Mouse (Mus musculus): Measurements from ENCODE around the gene Agmo. TPM values are rescaled to one million over a fixed set of nuclear protein-coding genes. Genes with fewer than 3 reads are reported as not detected.

The Agmo gene
- total RNA-seq, 2 experiments from 2014 or later, result 7.7 to 8.2 TPM

DNA sequence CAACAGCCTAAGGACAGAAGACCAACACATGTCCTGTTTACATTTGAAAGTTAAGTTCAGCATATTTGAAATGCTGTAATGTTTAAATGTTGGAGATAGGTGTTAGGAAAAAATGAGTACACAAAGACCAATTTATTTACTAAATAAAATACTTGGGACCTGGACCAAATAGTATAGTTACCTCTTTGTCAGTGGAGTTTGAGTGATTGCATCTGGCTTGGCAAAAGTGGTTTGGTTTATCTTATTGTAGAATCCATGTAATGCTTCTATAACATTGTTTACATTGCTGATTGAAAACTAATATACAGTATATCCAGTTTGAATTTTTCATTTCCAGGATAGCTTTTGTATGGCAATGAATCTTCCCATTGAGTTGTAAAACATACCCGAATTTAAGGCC lies 193.0 kb downstream of the Agmo start:
- DNase-seq, result no peak

DNA sequence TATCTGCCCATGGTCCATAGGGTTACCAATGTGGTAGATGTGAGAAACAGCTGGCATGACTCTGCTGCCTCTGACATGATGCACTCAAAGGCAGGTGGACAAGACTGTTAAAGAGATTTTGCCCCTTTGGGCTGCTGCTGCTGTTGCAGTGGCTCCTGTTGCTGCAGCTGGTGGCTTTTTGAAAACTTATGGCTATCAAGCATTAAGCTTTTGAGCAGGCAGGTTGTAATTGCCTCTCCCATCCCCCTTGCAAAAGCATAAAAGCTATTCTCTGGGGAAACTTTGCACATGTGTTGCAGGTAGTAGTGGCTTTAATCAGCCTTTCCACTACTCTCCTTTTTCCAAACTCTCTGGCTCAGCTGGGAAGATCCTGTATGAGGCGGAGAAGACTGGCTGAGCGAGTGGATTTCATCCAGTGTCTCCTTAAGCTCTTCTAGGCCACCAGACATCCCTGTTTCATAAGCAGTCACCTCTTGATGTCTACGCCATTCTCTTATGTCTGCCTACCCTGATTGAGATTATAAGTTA lies 201.1 kb downstream of the Agmo start:
- no peak for DNase-seq

DNA sequence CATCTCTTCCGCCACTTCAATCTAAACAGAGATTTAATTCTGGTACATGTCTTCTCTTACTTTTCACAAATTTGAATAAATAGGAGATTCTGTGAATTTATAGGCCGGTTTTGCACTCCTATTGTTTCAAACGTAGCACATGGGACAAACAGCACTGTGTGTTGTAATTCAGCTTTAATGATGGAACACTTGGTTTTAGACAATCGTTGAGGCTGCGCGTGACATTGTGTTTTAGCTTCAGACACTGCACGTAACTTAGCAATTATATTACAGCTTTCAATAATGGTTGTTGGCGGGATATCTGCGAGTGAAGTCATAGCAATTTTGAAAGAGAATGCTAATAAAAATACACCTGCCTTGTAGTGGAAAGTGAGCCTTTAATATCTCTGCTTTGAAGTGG lies 203.8 kb downstream of the Agmo start:
- no peak for DNase-seq

- DNase-seq, result no peak
These were observed 208.2 kb downstream of the Agmo start for GRCm38 (mm10) chr12:37449597-37449996.

- peak; percentile 34 to 55 for DNase-seq
These were observed 209.1 kb downstream of the Agmo start for GRCm38 (mm10) chr12:37450366-37451156.

DNA sequence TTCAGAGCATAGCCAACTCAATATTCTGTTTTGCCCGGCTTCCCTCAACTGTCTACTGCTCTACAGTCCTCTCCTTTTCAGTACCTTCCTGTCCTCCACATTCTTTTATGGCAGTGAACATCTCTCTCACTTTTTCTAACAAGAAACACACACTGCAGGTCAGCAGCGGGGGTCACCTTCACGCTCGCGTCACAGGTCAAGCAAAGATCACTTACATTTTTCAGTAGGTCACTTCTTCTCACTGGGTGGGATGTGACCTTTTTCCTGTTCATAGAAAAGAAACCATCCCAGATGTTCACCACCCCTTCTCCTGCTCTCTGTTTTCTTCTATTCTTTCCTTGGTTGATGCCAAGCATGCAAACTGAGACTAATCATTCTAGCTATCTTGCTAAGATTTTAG lies 230.2 kb downstream of the Agmo start:
- DNase-seq, result no peak

GRCm38 (mm10) chr12:37476849-37477248 lies 235.4 kb downstream of the Agmo start:
- DNase-seq, result no peak

- DNase-seq, result peak in 1 of 2 experiments; percentile 2
These were observed 246.6 kb downstream of the Agmo start for GRCm38 (mm10) chr12:37487991-37488390.

- DNase-seq, result no peak
These were observed 257.4 kb downstream of the Agmo start for GRCm38 (mm10) chr12:37498871-37499270.

GRCm38 (mm10) chr12:37507406-37507805 lies 266.0 kb downstream of the Agmo start:
- DNase-seq, result no peak

- no peak for DNase-seq
These were observed 266.4 kb downstream of the Agmo start for GRCm38 (mm10) chr12:37507826-37508225.

DNA sequence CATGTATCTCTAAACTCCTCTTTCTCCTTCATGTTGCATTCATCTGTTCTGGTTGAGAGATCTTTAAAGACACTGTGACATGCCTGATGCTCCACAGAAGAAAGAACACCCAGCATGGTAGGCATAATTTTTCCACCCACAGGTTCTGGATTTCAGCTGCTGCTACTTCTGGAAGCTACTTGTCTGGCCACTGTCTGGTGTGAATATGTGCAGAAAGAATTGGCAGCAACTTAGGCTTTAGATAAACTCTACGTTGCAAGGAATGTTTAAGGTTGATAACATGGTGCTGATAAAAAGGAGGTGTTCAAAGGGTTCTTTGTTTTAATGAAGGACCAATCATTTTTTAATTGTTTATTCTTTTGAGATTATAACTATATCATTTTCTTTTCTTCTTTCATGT lies 280.3 kb downstream of the Agmo start:
- no peak for DNase-seq

- no peak for DNase-seq
These were observed 283.2 kb downstream of the Agmo start for GRCm38 (mm10) chr12:37524662-37525061.

DNA sequence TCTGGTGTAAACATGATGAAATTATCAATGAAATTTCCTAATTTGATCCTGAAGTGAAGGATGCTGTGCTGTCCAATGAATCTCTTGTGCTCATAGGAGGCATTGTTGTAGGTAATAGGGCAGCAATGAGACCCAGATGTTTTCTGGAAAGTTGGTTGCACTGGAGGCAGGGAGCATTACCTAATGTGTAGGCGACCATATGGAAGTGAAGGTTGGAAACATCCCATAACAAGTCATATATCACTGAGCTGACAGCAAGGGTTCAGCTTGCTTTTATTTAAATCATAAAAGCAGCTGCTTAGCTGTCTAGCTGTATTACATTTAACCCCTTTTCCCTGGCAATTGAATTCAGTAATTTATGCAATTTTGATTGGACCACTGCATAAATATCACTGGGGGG lies 299.6 kb downstream of the Agmo start:
- DNase-seq, result no peak

GRCm38 (mm10) chr12:37558284-37558683 lies 316.8 kb downstream of the Agmo start:
- no peak for DNase-seq

- DNase-seq, result no peak
These were observed 324.6 kb downstream of the Agmo start for GRCm38 (mm10) chr12:37565882-37566596.

DNA sequence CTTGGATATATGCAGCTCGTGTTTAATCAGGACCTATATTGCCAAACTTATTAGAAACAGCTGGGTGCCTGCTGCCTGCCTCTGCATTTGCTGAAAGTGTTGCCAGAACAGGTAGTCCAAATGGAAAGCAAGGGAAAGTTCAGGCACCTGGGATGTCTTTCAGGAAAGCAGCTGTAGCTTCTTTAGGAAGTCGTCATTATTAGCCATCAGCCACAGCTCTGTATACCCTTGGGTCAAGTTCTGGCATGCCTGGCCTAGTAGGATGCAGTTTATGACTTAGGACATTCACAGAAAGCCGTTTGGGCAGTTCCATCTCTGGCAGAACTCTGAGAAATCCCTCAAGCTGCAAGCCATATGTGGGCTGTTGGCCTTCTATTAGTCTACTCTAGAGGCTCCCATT lies 330.5 kb downstream of the Agmo start:
- no peak for DNase-seq

GRCm38 (mm10) chr12:37582777-37583176 lies 341.3 kb downstream of the Agmo start:
- no peak for DNase-seq

- DNase-seq, result no peak
These were observed 351.4 kb downstream of the Agmo start for GRCm38 (mm10) chr12:37592853-37593252.

- DNase-seq, result no peak
These were observed 371.4 kb downstream of the Agmo start for GRCm38 (mm10) chr12:37612837-37613236.

DNA sequence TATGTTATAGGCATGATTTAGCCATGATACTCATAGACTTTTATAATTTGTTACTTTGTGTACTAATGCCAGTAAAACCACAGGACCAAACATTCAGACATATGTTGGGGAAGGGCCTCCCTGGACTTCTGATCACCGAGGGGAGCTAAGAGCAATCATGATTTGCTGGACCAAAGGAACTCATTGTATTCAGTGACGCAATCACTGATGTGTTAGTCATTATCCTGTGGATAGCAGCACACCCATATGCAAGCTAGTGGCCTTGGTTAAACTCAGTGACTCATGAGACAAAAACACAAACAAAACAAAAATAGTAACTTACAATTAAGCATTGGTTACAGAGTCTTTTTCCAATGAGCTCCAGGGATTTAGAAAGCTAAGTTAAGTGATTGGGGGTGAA lies 373.3 kb downstream of the Agmo start:
- no peak for DNase-seq

- DNase-seq, result no peak
These were observed 382.6 kb downstream of the Agmo start for GRCm38 (mm10) chr12:37624078-37624477.

Data from adrenal gland, postnatal 36 days (tissue).